Mouse (Mus musculus) brain, embryonic 14.5 days (tissue): ENCODE results near the gene Tram2.

Experiments
- CTCF ChIP-seq: fragments of 200-500 bp; IDR thresholded peaks from 2 replicates; pipeline ENCODE4 v1.5.1; 2012; ENCODE audit warnings: inconsistent platforms, mild to moderate bottlenecking, moderate library complexity, borderline replicate concordance; ENCODE audit not compliant: insufficient read depth, insufficient read length; ENCODE audit errors: extremely low read depth
- POLR2A ChIP-seq: fragments of 200-500 bp; IDR thresholded peaks from 2 replicates; pipeline ENCODE4 v1.6.1; 2012; ENCODE audit warnings: mild to moderate bottlenecking, inconsistent platforms, borderline replicate concordance; ENCODE audit not compliant: poor library complexity, insufficient read depth, insufficient read length, severe bottlenecking; ENCODE audit errors: extremely low read depth

GRCm38 (mm10) chr1:21059385-21060109 is 19.5 kb downstream of the Tram2 start:
- TF ChIP-seq CTCF (no peak), POLR2A (no peak)
